Mouse (Mus musculus): ENCODE data around the gene Tnfsf13b. TPM values are rescaled to one million over a fixed set of nuclear protein-coding genes. Genes with fewer than 3 reads are reported as not detected.

The Tnfsf13b gene
- polyA plus RNA-seq (2015; fragmentation: Illumina TruSeq; extraction: RNeasy Lipid Tissue Mini Kit (QIAGEN cat#74804); ENCODE audit: insufficient read depth, low replicate concordance), result 17.0 TPM

DNA sequence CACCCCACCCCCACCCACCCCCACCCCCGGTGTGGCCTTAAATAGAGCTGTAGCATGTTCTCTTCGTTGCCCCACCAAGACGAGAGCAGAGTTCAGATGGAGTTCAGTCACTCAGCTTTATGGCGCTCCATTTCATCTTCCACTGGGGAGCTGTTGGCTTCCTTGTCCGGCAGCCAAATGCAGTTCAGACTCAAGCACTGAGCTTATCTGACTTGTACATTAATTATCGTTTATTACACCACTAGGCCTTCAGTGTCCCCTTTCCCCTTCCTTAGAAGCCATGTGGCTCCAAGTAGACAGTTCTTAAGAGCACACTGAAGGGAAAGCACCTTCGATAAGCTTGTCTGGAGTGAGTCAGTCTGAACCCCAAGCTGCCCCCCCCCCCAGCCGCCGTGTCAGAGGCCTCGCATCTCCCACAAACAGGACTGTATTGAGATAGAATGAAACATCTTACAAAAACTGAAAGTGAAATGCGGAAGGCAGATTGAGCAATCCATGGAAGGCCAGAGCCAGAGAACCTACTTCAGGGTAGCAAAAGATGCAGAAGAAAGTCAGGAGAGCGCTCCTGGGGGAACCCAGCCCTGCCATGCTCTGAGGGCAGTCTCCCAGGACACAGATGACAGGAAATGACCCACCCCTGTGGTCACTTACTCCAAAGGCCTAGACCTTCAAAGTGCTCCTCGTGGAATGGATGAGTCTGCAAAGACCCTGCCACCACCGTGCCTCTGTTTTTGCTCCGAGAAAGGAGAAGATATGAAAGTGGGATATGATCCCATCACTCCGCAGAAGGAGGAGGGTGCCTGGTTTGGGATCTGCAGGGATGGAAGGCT, at the start of gene Tnfsf13b:
Gene Tnfsf13b (plus strand): TSS at position 312 of the 830 bp plus-strand sequence.

DNA sequence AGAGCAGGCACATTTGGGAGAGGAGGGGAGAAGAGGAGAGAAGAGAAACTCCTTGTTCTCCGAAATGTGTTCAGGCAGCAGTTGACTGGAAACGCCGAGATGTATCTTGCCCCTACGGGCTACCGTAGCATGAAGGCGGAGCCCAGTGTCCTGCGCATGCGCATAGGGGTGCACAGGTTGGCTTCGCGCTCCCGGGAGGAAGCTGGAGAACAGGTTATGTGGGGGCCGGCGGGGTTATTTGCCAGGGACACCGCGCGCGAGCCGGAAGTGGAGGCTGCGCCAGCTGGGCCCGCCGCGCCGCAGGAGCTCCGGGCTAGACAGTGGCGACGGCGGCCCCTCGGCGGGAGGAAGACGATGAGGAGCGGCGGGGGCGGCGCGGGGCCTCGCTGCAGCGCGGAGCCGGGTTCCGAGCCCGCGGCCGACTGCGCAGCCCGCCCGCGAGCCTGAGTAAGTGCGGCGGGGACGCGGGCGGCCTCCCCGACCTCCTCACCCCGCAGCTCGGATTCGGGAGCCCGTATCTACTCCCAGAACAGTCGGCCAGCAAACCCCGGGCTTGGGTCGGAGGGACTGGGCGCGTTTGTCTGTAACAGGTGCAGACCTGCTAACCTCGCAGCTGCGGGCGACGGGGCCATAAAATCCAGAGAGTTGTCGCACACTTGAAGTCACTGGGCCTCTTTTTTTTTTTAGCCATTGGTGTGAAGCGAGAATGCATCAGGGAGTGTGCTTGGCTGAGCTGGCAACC, 28.5 kb upstream of the Tnfsf13b start, which contains the start of the genes Lig4 and Abhd13:
Gene Lig4 (minus strand): TSS at position 114 of the 742 bp plus-strand sequence.
Gene Abhd13 (plus strand): TSS at position 135 of the 742 bp plus-strand sequence.

Other genes starting within 250 kb of the Tnfsf13b start
- not detected for gene Fam155a, start 235.3 kb upstream of the Tnfsf13b start, polyA plus RNA-seq (2015; fragmentation: Illumina TruSeq; extraction: RNeasy Lipid Tissue Mini Kit (QIAGEN cat#74804); ENCODE audit: insufficient read depth, low replicate concordance)
- not detected for gene Gm10217, start 142.2 kb upstream of the Tnfsf13b start, polyA plus RNA-seq (2015; fragmentation: Illumina TruSeq; extraction: RNeasy Lipid Tissue Mini Kit (QIAGEN cat#74804); ENCODE audit: insufficient read depth, low replicate concordance)
- 8.1 TPM for gene Lig4, start 28.8 kb upstream of the Tnfsf13b start, polyA plus RNA-seq (2015; fragmentation: Illumina TruSeq; extraction: RNeasy Lipid Tissue Mini Kit (QIAGEN cat#74804); ENCODE audit: insufficient read depth, low replicate concordance)
- 26.9 TPM for gene Abhd13, start 28.8 kb upstream of the Tnfsf13b start, polyA plus RNA-seq (2015; fragmentation: Illumina TruSeq; extraction: RNeasy Lipid Tissue Mini Kit (QIAGEN cat#74804); ENCODE audit: insufficient read depth, low replicate concordance)
- gene Myo16, start 147.4 kb downstream of the Tnfsf13b start, polyA plus RNA-seq (2015; fragmentation: Illumina TruSeq; extraction: RNeasy Lipid Tissue Mini Kit (QIAGEN cat#74804); ENCODE audit: insufficient read depth, low replicate concordance), result 0.37 TPM

All from spleen, adult 10 weeks (tissue).